Comparison of ENCODE assay signal across 13 mouse cellular contexts in genomic region chr7:16999233-16999632, GRCm38 (mm10). TPM values are rescaled to one million over a fixed set of nuclear protein-coding genes. Genes with fewer than 3 reads are reported as not detected.
DNase-seq lines count a peak whose midpoint lies in the region; ATAC-seq and TF ChIP-seq lines count a peak whose summit lies in the region.
"Had no signal": no experiment of that assay in that cellular context is flagged by ENCODE, and none has a peak within 500 bp of the region (broad histone marks: within the 10 kb centered on the region; RNA-seq: fewer than 3 reads in every experiment).

No protein-coding gene starts in this region.

- H3K9me3 ChIP-seq in heart, embryonic 10.5 days = no peaks in the 10 kb centered on the region
- no peaks in the 10 kb centered on the region for H3K9me3 ChIP-seq in liver, postnatal 0 days (ENCODE audit: low read length)
- H3K9me3 ChIP-seq: intestine, embryonic 15.5 days had no signal

- H3K4me1 ChIP-seq in heart, embryonic 10.5 days = peaks cover 33% of the 10 kb centered on the region
- H3K4me1 ChIP-seq in liver, postnatal 0 days (ENCODE audit: insufficient read depth) = peaks cover 27% of the 10 kb centered on the region

- intact Hi-C loops in heart, postnatal 25 days (cut with DNase I) = no loop called here
- intact Hi-C loops in left cerebral cortex, postnatal 25 days (cut with DNase I) = no loop called here

- peak; percentile 56 for TF ChIP-seq EP300 in liver, postnatal 0 days (IDR thresholded peaks at IDR 0.05; ENCODE audit: low read depth)

- H3K4me2 ChIP-seq in liver, postnatal 0 days (ENCODE audit: low read depth, low read length) = peak overlapping the region; percentile 15; the same call in 1 of the 2 replicates
- H3K4me2 ChIP-seq: intestine, embryonic 15.5 days had no signal

- peak overlapping the region; percentile 7; the same call in 1 of the 2 replicates for H3K27ac ChIP-seq in heart, embryonic 10.5 days
- H3K27ac ChIP-seq in layer of hippocampus, adult 2 months = peak overlapping the region; percentile 4; the same call in 1 of the 2 replicates
- no peak overlapping the region; the same call in 1 of the 2 replicates for H3K27ac ChIP-seq in liver, postnatal 0 days (ENCODE audit: low read depth)
- H3K27ac ChIP-seq: intestine, embryonic 15.5 days had no signal

- H3K27me3 ChIP-seq in heart, embryonic 10.5 days (ENCODE audit: insufficient read depth, poor library complexity, severe bottlenecking) = no peaks in the 10 kb centered on the region
- no peaks in the 10 kb centered on the region for H3K27me3 ChIP-seq in liver, postnatal 0 days (ENCODE audit: insufficient read depth, low read length)
- H3K27me3 ChIP-seq: intestine, embryonic 15.5 days had no signal

- DNase-seq in heart, embryonic 10.5 days (ENCODE audit: low spot score) = no peak
- no peak for DNase-seq in heart, postnatal 25 days (ENCODE audit: low spot score)
- no peak for DNase-seq in layer of hippocampus, adult 2 months (ENCODE audit: low spot score in 2 of 2)
- DNase-seq in layer of hippocampus, adult 8-10 months (ENCODE audit: low spot score in 2 of 2) = no peak
- peak; percentile 29 for DNase-seq in c-Kit-positive CD71-positive TER-119-positive erythroid progenitor cells, embryonic 14.5 days (ENCODE audit: low spot score)
- no peak for DNase-seq in liver, postnatal 0 days
- no peak for DNase-seq in left cerebral cortex, postnatal 25 days (ENCODE audit: low spot score in 2 of 2)

- no peak overlapping the region for H3K9ac ChIP-seq in liver, postnatal 0 days (replicated peaks)
- H3K9ac ChIP-seq: intestine, embryonic 15.5 days had no signal

- no peak for TF ChIP-seq CTCF in layer of hippocampus, adult 2 months (conservative IDR thresholded peaks at IDR 0.05)
- TF ChIP-seq CTCF in liver, postnatal 0 days (IDR thresholded peaks at IDR 0.05; ENCODE audit: low read depth) = no peak

- peak; percentile 28 for ATAC-seq in liver, postnatal 0 days
- ATAC-seq in CD4-positive, CD25-positive, alpha-beta regulatory T cell, adult 4 months = no peak
- ATAC-seq: intestine, embryonic 15.5 days; midbrain, embryonic 16.5 days had no signal

- H3K4me3 ChIP-seq in heart, embryonic 10.5 days = no peak overlapping the region
- H3K4me3 ChIP-seq in layer of hippocampus, adult 2 months = no peak overlapping the region
- H3K4me3 ChIP-seq in liver, postnatal 0 days (ENCODE audit: low read depth, low read length) = no peak overlapping the region
- H3K4me3 ChIP-seq: intestine, embryonic 15.5 days had no signal

- H3K36me3 ChIP-seq in heart, embryonic 10.5 days = peaks cover 73% of the 10 kb centered on the region
- no peaks in the 10 kb centered on the region for H3K36me3 ChIP-seq in liver, postnatal 0 days (replicated peaks; ENCODE audit: insufficient read depth, low read length)

- 35% methylated on average over 4 of the region's 4 CpGs for WGBS in heart, embryonic 10.5 days
- 48% methylated on average over 4 of the region's 4 CpGs for WGBS in liver, postnatal 0 days (ENCODE audit: insufficient replicate concordance)

RNA-seq across cellular contexts. Expression of gene Ccdc8, which starts 6.7 kb away (rescaled TPM):
- polyA plus RNA-seq in heart, embryonic 10.5 days (2016; fragmentation: Nextera tagmentation; extraction: Ambion mirVana) = 13.3 and 19.7 TPM in 2 replicates
- total RNA-seq in heart, postnatal 25 days (2021) = 1 to 10 TPM; 5.2 to 6.5 TPM
- 1 to 10 TPM; 1.8 to 2.2 TPM for total RNA-seq in layer of hippocampus, adult 2 months (2021)
- 1 to 10 TPM; 2.0 to 2.6 (median 2.3) TPM for total RNA-seq in layer of hippocampus, adult 8-10 months (2022)
- polyA plus RNA-seq in liver, postnatal 0 days (2015; fragmentation: Nextera tagmentation; extraction: Ambion mirVana) = 1.1 and 1.3 TPM in 2 replicates
- polyA plus RNA-seq in CD4-positive, CD25-positive, alpha-beta regulatory T cell, adult 4 months (2017; shearing (Covaris generic)) = under 1 TPM in 1 of 2 experiments, not detected in 1; 0.20 TPM
- 1 to 10 TPM; 2.4 to 2.6 TPM for total RNA-seq in left cerebral cortex, postnatal 25 days (2021)

RNA-seq across cellular contexts. Expression of gene Gm42372, which starts 16.3 kb away (rescaled TPM):
- polyA plus RNA-seq in heart, embryonic 10.5 days (2016; fragmentation: Nextera tagmentation; extraction: Ambion mirVana) = 0.22 and 0.24 TPM in 2 replicates
- not detected for total RNA-seq in heart, postnatal 25 days (2021)
- total RNA-seq in layer of hippocampus, adult 2 months (2021) = 10 to 100 TPM; 52.3 to 55.5 TPM
- total RNA-seq in layer of hippocampus, adult 8-10 months (2022) = 10 to 100 TPM; 47.3 to 63.6 (median 51.9) TPM
- not detected in 2 replicates for polyA plus RNA-seq in liver, postnatal 0 days (2015; fragmentation: Nextera tagmentation; extraction: Ambion mirVana)
- 1 to 10 TPM; 4.8 to 4.9 TPM for polyA plus RNA-seq in CD4-positive, CD25-positive, alpha-beta regulatory T cell, adult 4 months (2017; shearing (Covaris generic))
- total RNA-seq in left cerebral cortex, postnatal 25 days (2021) = 10 to 100 TPM; 62.3 to 64.9 TPM
- polyA plus RNA-seq: C2C12; gonadal fat pad, adult 2 months had no signal

RNA-seq across cellular contexts. Expression of gene Ppp5c, which starts 28.5 kb away (rescaled TPM):
- 112 and 124 TPM in 2 replicates for polyA plus RNA-seq in heart, embryonic 10.5 days (2016; fragmentation: Nextera tagmentation; extraction: Ambion mirVana)
- 100 to 1,000 TPM in 1 of 2 experiments, 10 to 100 TPM in 1; 97.5 to 102 TPM for total RNA-seq in heart, postnatal 25 days (2021)
- 100 to 1,000 TPM; 148 to 155 TPM for total RNA-seq in layer of hippocampus, adult 2 months (2021)
- 100 to 1,000 TPM; 147 to 166 (median 151) TPM for total RNA-seq in layer of hippocampus, adult 8-10 months (2022)
- polyA plus RNA-seq in liver, postnatal 0 days (2015; fragmentation: Nextera tagmentation; extraction: Ambion mirVana) = 26.9 and 32.1 TPM in 2 replicates
- polyA plus RNA-seq in CD4-positive, CD25-positive, alpha-beta regulatory T cell, adult 4 months (2017; shearing (Covaris generic)) = 10 to 100 TPM; 56.6 to 76.0 TPM
- 100 to 1,000 TPM; 167 to 169 TPM for total RNA-seq in left cerebral cortex, postnatal 25 days (2021)

RNA-seq across cellular contexts. Expression of gene Pnmal1, which starts 39.8 kb away (rescaled TPM):
- 0.16 and 0.30 TPM in 2 replicates for polyA plus RNA-seq in heart, embryonic 10.5 days (2016; fragmentation: Nextera tagmentation; extraction: Ambion mirVana)
- not detected for total RNA-seq in heart, postnatal 25 days (2021)
- 100 to 1,000 TPM; 103 to 121 TPM for total RNA-seq in layer of hippocampus, adult 2 months (2021)
- 100 to 1,000 TPM in 2 of 4 experiments, 10 to 100 TPM in 2; 93.0 to 128 (median 106) TPM for total RNA-seq in layer of hippocampus, adult 8-10 months (2022)
- 0.02 and 0.04 TPM in 2 replicates for polyA plus RNA-seq in liver, postnatal 0 days (2015; fragmentation: Nextera tagmentation; extraction: Ambion mirVana)
- polyA plus RNA-seq in CD4-positive, CD25-positive, alpha-beta regulatory T cell, adult 4 months (2017; shearing (Covaris generic)) = not detected
- total RNA-seq in left cerebral cortex, postnatal 25 days (2021) = 100 to 1,000 TPM; 107 to 115 TPM
- polyA plus RNA-seq: C2C12; gonadal fat pad, adult 2 months; lung, postnatal 0 days had no signal

RNA-seq across cellular contexts. Expression of gene Pnmal2, which starts 54.8 kb away (rescaled TPM):
- polyA plus RNA-seq in heart, embryonic 10.5 days (2016; fragmentation: Nextera tagmentation; extraction: Ambion mirVana) = 1.7 and 2.2 TPM in 2 replicates
- 1 to 10 TPM; 3.7 to 4.1 TPM for total RNA-seq in heart, postnatal 25 days (2021)
- total RNA-seq in layer of hippocampus, adult 2 months (2021) = 100 to 1,000 TPM; 348 to 373 TPM
- 100 to 1,000 TPM; 311 to 360 (median 338) TPM for total RNA-seq in layer of hippocampus, adult 8-10 months (2022)
- polyA plus RNA-seq in liver, postnatal 0 days (2015; fragmentation: Nextera tagmentation; extraction: Ambion mirVana) = 0.06 and 0.09 TPM in 2 replicates
- polyA plus RNA-seq in CD4-positive, CD25-positive, alpha-beta regulatory T cell, adult 4 months (2017; shearing (Covaris generic)) = not detected
- total RNA-seq in left cerebral cortex, postnatal 25 days (2021) = 100 to 1,000 TPM; 268 to 274 TPM

Comparison
In these comparisons a context has a peak if more than half of its experiments do, and no peak if none do; other contexts are left out.
1. RNA of gene Gm42372, which starts 16.3 kb away (total RNA-seq): 62.3 to 64.9 TPM in left cerebral cortex, postnatal 25 days, 47.3 to 63.6 TPM in layer of hippocampus, adult 8-10 months and 52.3 to 55.5 TPM in layer of hippocampus, adult 2 months; not detected in heart, postnatal 25 days; every median in the first group is over 10 times any median in the second.